Mouse (Mus musculus): ENCODE measurements around the gene Fars2.

DNA sequence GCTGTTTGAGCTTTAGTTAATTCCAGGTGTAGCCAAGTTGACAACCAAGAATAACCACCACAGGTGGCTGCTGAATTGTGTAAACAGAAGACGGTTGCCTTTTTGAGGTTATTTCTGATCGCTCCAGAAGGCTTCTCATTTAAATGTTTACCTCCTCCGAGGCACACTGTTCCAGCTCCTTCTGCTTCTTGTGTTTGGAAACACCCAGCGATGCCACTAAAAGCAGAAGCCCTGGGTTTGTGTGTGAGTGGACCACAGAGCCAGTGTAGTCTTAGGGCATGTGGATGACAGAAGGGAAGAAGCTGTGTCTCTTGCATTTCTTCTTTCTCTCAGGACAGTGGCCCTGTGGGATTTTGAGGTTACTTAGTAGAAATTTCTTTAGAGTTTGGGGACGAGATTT is 33.1 kb downstream of the Fars2 start:
- no peak for TF ChIP-seq CTCF (IDR thresholded peaks at IDR 0.05; ENCODE audit: low read depth, low read length)
- no peak for TF ChIP-seq GATA1 (IDR thresholded peaks at IDR 0.05; ENCODE audit: borderline replicate concordance, low read length)
- no peak for TF ChIP-seq TAL1 (conservative IDR thresholded peaks at IDR 0.05; ENCODE audit: low read depth, low read length)
- TF ChIP-seq POLR2AphosphoS5 (IDR thresholded peaks at IDR 0.05; ENCODE audit: insufficient replicate concordance, low read depth, low read length) = no peak
